Mouse (Mus musculus) CH12.LX (cell line): ENCODE results near the gene Hopx.

Experiments
- CTCF ChIP-seq, 2 experiments: IDR thresholded peaks in 1 of 2; conservative IDR thresholded peaks in 1 of 2; 2 replicates each; pipeline ENCODE4 v1.5.1; 2011 to 2012; ENCODE audit warnings: low read depth in 2 of 2, low read length in 2 of 2, improper control_type of control experiment in 1 of 2, inconsistent platforms in 1 of 2, mild to moderate bottlenecking in 1 of 2, moderate library complexity in 1 of 2
- EP300 ChIP-seq: IDR thresholded peaks from 2 replicates; pipeline ENCODE4 v1.6.1; 2011; ENCODE audit warnings: low read length, improper control_type of control experiment
- JUND ChIP-seq: conservative IDR thresholded peaks from 2 replicates; pipeline ENCODE4 v1.6.1; 2011; ENCODE audit warnings: low read depth, low read length, improper control_type of control experiment

DNA sequence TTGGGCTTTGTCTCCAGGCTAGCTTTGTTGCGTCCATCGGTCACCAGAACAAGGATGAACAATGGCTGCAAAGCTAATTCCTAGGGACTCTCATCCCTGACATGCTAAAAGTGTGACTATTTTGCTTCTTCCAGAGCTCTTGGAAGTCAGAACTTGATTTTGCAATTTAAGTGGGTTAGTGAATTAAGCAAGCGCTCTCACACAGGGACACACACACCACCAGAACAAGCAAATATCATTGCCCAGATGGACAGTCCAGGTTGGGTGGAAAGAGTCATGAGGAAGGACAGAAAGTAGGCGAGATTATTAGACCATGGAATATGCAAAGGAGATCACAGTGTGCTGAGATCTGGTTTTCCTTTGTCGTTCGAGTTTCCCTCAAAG, 14.9 kb downstream of the Hopx start:
- no peak for TF ChIP-seq CTCF (conservative IDR thresholded peaks at IDR 0.05 in 1 of 2, IDR thresholded peaks at IDR 0.05 in 1 of 2; ENCODE audit: low read depth in 2 of 2, low read length in 2 of 2)
- TF ChIP-seq JUND, result no peak
- no peak for TF ChIP-seq EP300
